24 mouse cellular contexts compared by ENCODE assay signal in the genomic region with DNA sequence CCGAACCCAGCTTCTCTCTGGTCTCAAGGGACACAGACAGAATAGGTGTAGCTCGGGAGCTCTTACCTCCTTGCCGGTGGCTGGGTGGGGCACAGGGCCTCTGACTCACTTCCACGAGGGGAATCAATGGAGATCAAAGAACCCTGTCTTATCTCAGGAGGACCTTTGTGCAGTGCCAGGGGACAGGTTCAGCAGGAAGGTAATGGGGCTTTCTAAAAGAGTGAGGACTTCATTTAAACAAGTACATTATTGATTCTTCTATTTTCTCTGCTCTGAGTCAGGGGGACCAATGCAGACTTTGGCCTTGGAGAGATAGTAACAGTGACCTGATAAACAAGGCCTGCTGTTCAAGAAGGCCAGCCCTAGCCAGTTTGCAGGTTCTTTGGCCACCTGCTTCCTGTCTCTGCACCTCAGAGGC.
DNase-seq lines count a peak whose midpoint lies in the region; ATAC-seq and TF ChIP-seq lines count a peak whose summit lies in the region.
"Had no signal": no experiment of that assay in that cellular context is flagged by ENCODE, and none has a peak within 500 bp of the region (broad histone marks: within the 10 kb centered on the region; RNA-seq: fewer than 3 reads in every experiment).

No protein-coding gene starts in this region.

- H3K27ac ChIP-seq in lung, embryonic 15.5 days, result peak overlapping the region; percentile 44; the same call in 1 of the 2 replicates
- H3K27ac ChIP-seq in liver, embryonic 13.5 days, result peak overlapping the region; percentile 75
- H3K27ac ChIP-seq in stomach, embryonic 14.5 days (ENCODE audit: low read length), result peak overlapping the region; percentile 63; the same call in 1 of the 2 replicates
- no peak overlapping the region for H3K27ac ChIP-seq in cerebellum, adult 2 months (ENCODE audit: insufficient read depth, low read length)
- H3K27ac ChIP-seq: embryonic facial prominence, embryonic 10.5 days; hindbrain, embryonic 12.5 days; kidney, embryonic 15.5 days; limb, embryonic 13.5 days; midbrain, embryonic 15.5 days; neural tube, embryonic 15.5 days had no signal

- H3K4me3 ChIP-seq in lung, embryonic 15.5 days, result no peak overlapping the region
- H3K4me3 ChIP-seq in liver, embryonic 13.5 days (replicated peaks), result no peak overlapping the region
- H3K4me3 ChIP-seq in stomach, embryonic 14.5 days (ENCODE audit: low read depth, low read length), result no peak overlapping the region
- no peak overlapping the region for H3K4me3 ChIP-seq in cerebellum, adult 2 months (replicated peaks; ENCODE audit: insufficient read depth, low read depth, low read length)
- H3K4me3 ChIP-seq: embryonic facial prominence, embryonic 10.5 days; hindbrain, embryonic 12.5 days; kidney, embryonic 15.5 days; limb, embryonic 13.5 days; megakaryocyte, embryonic 14.5 days; midbrain, embryonic 15.5 days; myocyte; neural tube, embryonic 15.5 days had no signal

- TF ChIP-seq CTCF in cerebellum, adult 2 months (IDR thresholded peaks at IDR 0.05; ENCODE audit: borderline replicate concordance, insufficient read depth, low read depth, low read length), result no peak

- H3K9ac ChIP-seq in lung, embryonic 15.5 days, result no peak overlapping the region
- H3K9ac ChIP-seq in liver, embryonic 13.5 days, result no peak overlapping the region
- H3K9ac ChIP-seq in stomach, embryonic 14.5 days (replicated peaks; ENCODE audit: low read depth, low read length), result no peak overlapping the region
- H3K9ac ChIP-seq: hindbrain, embryonic 12.5 days; kidney, embryonic 15.5 days; limb, embryonic 13.5 days; midbrain, embryonic 15.5 days; neural tube, embryonic 15.5 days had no signal

- H3K36me3 ChIP-seq in lung, embryonic 15.5 days, result no peaks in the 10 kb centered on the region
- no peaks in the 10 kb centered on the region for H3K36me3 ChIP-seq in liver, embryonic 13.5 days
- H3K36me3 ChIP-seq in stomach, embryonic 14.5 days (ENCODE audit: control insufficient read depth, insufficient read depth, low read length), result no peaks in the 10 kb centered on the region
- H3K36me3 ChIP-seq: hindbrain, embryonic 12.5 days; kidney, embryonic 15.5 days; midbrain, embryonic 15.5 days; neural tube, embryonic 15.5 days had no signal

- no peak for TF ChIP-seq POLR2A in cerebellum, adult 2 months (IDR thresholded peaks at IDR 0.05; ENCODE audit: borderline replicate concordance, insufficient read depth, low read length)

- no peaks in the 10 kb centered on the region for H3K9me3 ChIP-seq in lung, embryonic 15.5 days
- no peaks in the 10 kb centered on the region; the same call in 1 of the 2 replicates for H3K9me3 ChIP-seq in liver, embryonic 13.5 days (replicated peaks)
- H3K9me3 ChIP-seq in stomach, embryonic 14.5 days (ENCODE audit: control insufficient read depth, low read depth, low read length), result no peaks in the 10 kb centered on the region
- H3K9me3 ChIP-seq: hindbrain, embryonic 12.5 days; kidney, embryonic 15.5 days; midbrain, embryonic 15.5 days; neural tube, embryonic 15.5 days had no signal

- H3K27me3 ChIP-seq in lung, embryonic 15.5 days, result 0 out of 2 replicates have a peak, but pooled peaks cover 2% of the 10 kb centered on the region
- 0 out of 2 replicates have a peak, but pooled peaks cover under 1% of the 10 kb centered on the region for H3K27me3 ChIP-seq in liver, embryonic 13.5 days
- H3K27me3 ChIP-seq in stomach, embryonic 14.5 days (ENCODE audit: control insufficient read depth, insufficient read depth, low read length), result no peaks in the 10 kb centered on the region
- H3K27me3 ChIP-seq in cerebellum, adult 2 months (ENCODE audit: control insufficient read depth, insufficient read depth, low read length), result no peaks in the 10 kb centered on the region
- H3K27me3 ChIP-seq: midbrain, embryonic 15.5 days had no signal

- WGBS in lung, embryonic 15.5 days, result 47% methylated on average over 4 of the region's 4 CpGs
- WGBS in liver, embryonic 13.5 days (ENCODE audit: insufficient replicate concordance), result 53% methylated on average over 4 of the region's 4 CpGs
- WGBS in stomach, embryonic 14.5 days, result 49% methylated on average over 4 of the region's 4 CpGs
- 88% methylated on average over 4 of the region's 4 CpGs for WGBS in cerebellum, adult 2 months

- no peak overlapping the region for H3K4me2 ChIP-seq in lung, embryonic 15.5 days
- no peak overlapping the region for H3K4me2 ChIP-seq in liver, embryonic 13.5 days
- H3K4me2 ChIP-seq in stomach, embryonic 14.5 days (replicated peaks; ENCODE audit: low read depth, low read length), result no peak overlapping the region
- H3K4me2 ChIP-seq: hindbrain, embryonic 12.5 days; kidney, embryonic 15.5 days; limb, embryonic 13.5 days; midbrain, embryonic 15.5 days; neural tube, embryonic 15.5 days had no signal

- H3K4me1 ChIP-seq in lung, embryonic 15.5 days, result no peaks in the 10 kb centered on the region; the same call in 1 of the 2 replicates
- peaks cover 2% of the 10 kb centered on the region; the same call in 1 of the 2 replicates for H3K4me1 ChIP-seq in liver, embryonic 13.5 days (replicated peaks)
- peaks cover 4% of the 10 kb centered on the region; the same call in 1 of the 2 replicates for H3K4me1 ChIP-seq in stomach, embryonic 14.5 days (ENCODE audit: control insufficient read depth, insufficient read depth, low read length)
- no peaks in the 10 kb centered on the region for H3K4me1 ChIP-seq in cerebellum, adult 2 months (ENCODE audit: control insufficient read depth, insufficient read depth, low read length)
- H3K4me1 ChIP-seq: megakaryocyte, embryonic 14.5 days had no signal

- no peak for DNase-seq in lung, adult 18-20 months
- DNase-seq in liver, embryonic 13.5 days, result no peak
- no peak for DNase-seq in cerebellum, adult 2 months
- no peak for DNase-seq in testis, postnatal 10 days (ENCODE audit: low spot score)
- no peak for DNase-seq in retina, postnatal 1 day
- DNase-seq: cerebellum, adult 8-10 months; gastrocnemius, postnatal 14 days; heart, postnatal 10 days; kidney, postnatal 4 days; layer of hippocampus, adult 9-11 months; lung, postnatal 14 days; right cerebral cortex, postnatal 4 days; thymus, adult 2 months had no signal

- ATAC-seq in lung, embryonic 15.5 days (ENCODE audit: borderline replicate concordance, extremely low read depth, low FRiP score, low TSS enrichment), result no peak
- ATAC-seq in liver, embryonic 13.5 days (ENCODE audit: low read depth), result peak; percentile 58
- ATAC-seq in stomach, embryonic 14.5 days (ENCODE audit: insufficient number of reproducible peaks, insufficient read depth, low FRiP score, low read depth), result peak; percentile 75
- ATAC-seq: inflammation-experienced regulatory T-cells, adult 6 months; midbrain, embryonic 15.5 days had no signal
